Mouse (Mus musculus) midbrain, embryonic 15.5 days (tissue): ENCODE results near the gene Ppm1n. TPM values are rescaled to one million over a fixed set of nuclear protein-coding genes. Genes with fewer than 3 reads are reported as not detected.

ENCODE experiments used
- ATAC-seq: fragments of 200-750 bp; cut with Nextera tagmentation; replicated peaks from 2 replicates; pipeline ENCODE4 v1.8.0; 2017; ENCODE audit warnings: moderate TSS enrichment
- H3K27ac ChIP-seq: fragments of 300-500 bp; sonication (generic); 2 replicates; pipeline ENCODE4 v1.5.1; 2015; ENCODE audit warnings: mild to moderate bottlenecking, inconsistent platforms
- H3K27me3 ChIP-seq: fragments of 300-500 bp; sonication (generic); replicated peaks from 2 replicates; pipeline ENCODE4 v1.6.1; 2015; ENCODE audit warnings: inconsistent platforms
- H3K36me3 ChIP-seq: fragments of 300-500 bp; sonication (generic); replicated peaks from 2 replicates; pipeline ENCODE4 v1.6.1; 2015; ENCODE audit warnings: inconsistent platforms
- H3K4me1 ChIP-seq: fragments of 300-500 bp; sonication (generic); 2 replicates; pipeline ENCODE4 v1.6.1; 2015; ENCODE audit warnings: inconsistent platforms
- H3K4me2 ChIP-seq: fragments of 300-500 bp; sonication (generic); 2 replicates; pipeline ENCODE4 v1.6.1; 2015; ENCODE audit warnings: inconsistent platforms, mild to moderate bottlenecking, moderate library complexity
- H3K4me3 ChIP-seq: fragments of 300-500 bp; sonication (generic); 2 replicates; pipeline ENCODE4 v1.5.1; 2015; ENCODE audit warnings: mild to moderate bottlenecking, inconsistent platforms
- H3K9ac ChIP-seq: fragments of 300-500 bp; sonication (generic); 2 replicates; pipeline ENCODE4 v1.6.1; 2015; ENCODE audit warnings: mild to moderate bottlenecking, inconsistent platforms
- H3K9me3 ChIP-seq: fragments of 300-500 bp; sonication (generic); 2 replicates; pipeline ENCODE4 v1.6.1; 2016; ENCODE audit warnings: inconsistent platforms
- WGBS: fragments of 180-500 bp; shearing (Covaris S2); methylation state at CpG from one replicate; pipeline ENCODE4 v1.1.7; 2015; ENCODE audit warnings: mixed read lengths; 5-methylcytosine and 5-hydroxymethylcytosine counted together
- polyA plus RNA-seq: library from polyadenylated mRNA; unstranded; fragments of >200 nt; fragmentation: Nextera tagmentation; extraction: Ambion mirVana; gene quantifications from 2 replicates; pipeline ENCODE4 v1.2.1, GENCODE M21; 2015

The Ppm1n gene
- polyA plus RNA-seq, 1 experiment from 2014 or later: 1.7 TPM

DNA sequence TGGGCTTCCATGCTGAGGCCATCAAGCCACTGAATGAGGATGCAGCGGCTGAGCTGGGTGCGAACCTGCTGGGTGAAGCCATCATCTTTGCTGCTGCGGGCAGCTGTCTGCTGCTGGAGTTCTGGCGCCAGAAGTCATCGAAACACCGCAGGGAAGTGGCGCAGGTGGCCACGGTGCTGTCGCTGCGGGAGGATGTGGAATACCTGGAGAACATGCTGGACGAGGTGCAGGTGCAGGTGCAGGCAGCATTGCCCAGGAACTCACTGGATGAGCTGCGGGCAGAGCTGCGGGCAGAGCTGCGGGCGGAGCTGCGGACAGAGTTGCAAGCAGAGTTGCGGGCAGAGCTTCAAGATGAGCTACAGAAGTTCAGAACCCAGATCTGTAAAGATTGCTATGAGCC is 24.5 kb downstream of the Ppm1n start:
- 84% methylated on average over 17 of the region's 17 CpGs for WGBS
- Histone ChIP-seq H3K36me3 (peaks cover 22% of the 10 kb centered on the region; the same call in 1 of the 2 replicates), H3K9ac (no peak overlapping the region), H3K4me1 (no peaks in the 10 kb centered on the region), H3K4me3 (no peak overlapping the region), H3K27ac (no peak overlapping the region), H3K27me3 (no peaks in the 10 kb centered on the region), H3K4me2 (no peak overlapping the region), H3K9me3 (no peaks in the 10 kb centered on the region)
- ATAC-seq: no peak

DNA sequence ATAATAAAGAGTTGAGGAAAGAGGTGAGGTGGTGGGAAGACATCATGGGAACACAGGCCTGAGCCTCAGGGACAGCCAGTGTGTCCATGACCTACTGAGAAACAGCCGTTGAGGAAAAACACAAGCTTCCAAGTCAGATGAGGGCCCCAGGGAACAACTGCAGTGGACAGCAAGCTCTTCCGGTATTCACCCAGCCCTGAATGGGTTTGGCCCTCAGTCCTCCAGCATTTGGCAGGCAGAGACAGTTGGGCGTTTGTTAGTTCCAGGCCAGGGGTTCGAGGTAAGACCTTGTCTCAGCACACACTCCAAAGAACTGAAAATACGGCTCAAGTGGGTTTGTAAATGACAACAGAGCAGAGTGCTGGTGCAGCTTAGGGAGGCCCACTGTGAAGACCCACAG is 26.4 kb downstream of the Ppm1n start:
- no peaks in the 10 kb centered on the region for H3K4me1 ChIP-seq
- H3K27ac ChIP-seq: no peak overlapping the region
- no peak for ATAC-seq
- no peak overlapping the region for H3K4me2 ChIP-seq
- H3K9ac ChIP-seq: no peak overlapping the region
- no peaks in the 10 kb centered on the region for H3K27me3 ChIP-seq
- 70% methylated on average over 5 of the region's 5 CpGs for WGBS
- H3K9me3 ChIP-seq: no peaks in the 10 kb centered on the region
- H3K36me3 ChIP-seq: peaks cover 10% of the 10 kb centered on the region; the same call in 1 of the 2 replicates
- H3K4me3 ChIP-seq: no peak overlapping the region

DNA sequence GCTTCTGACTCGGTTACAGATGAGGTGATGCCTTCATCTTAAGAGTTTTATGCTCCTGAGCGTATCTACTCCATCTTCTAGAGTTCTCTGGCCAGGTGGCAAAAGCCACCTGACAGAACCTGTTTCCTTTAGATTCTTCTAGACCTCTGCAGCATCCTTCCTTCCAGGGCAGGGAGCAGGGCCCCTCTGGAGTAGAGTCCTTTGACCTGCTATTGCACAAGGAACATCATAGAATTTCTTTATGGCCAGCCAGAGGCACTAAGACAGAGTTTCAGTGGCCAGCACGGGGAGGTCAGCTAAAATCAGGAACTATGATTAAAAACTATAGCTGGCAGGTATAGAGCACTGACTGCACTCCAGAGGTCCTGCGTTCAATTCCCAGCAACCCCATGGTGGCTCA is 27.8 kb downstream of the Ppm1n start:
- H3K4me3 ChIP-seq: no peak overlapping the region
- H3K27ac ChIP-seq: no peak overlapping the region
- WGBS: 85% methylated on average over 4 of the region's 4 CpGs

DNA sequence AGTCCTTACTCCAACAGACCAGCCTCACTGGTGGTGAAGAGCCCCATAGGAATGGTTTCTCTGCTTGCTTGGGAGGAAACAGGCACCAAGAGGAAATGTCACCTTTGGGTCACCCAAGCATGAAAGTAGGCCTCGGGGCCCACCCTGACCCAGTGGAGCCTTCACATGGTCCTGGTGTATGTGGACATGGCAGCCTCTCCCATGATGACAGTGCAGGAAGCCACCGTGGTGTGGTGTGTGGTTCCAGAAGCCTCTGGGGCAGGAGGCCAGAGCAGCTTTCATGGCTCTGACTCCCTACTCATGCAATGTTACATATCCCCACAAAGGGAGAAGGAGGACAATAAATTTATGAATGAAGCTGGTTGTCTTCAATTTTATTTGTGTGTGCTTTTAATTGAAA is 32.4 kb downstream of the Ppm1n start:
- 95% methylated on average over 2 of the region's 2 CpGs for WGBS

More for the DNA sequence above, 27.8 kb downstream of the Ppm1n start:
- H3K9ac ChIP-seq: no peak overlapping the region
- H3K36me3 ChIP-seq: 0 out of 2 replicates have a peak, but pooled peaks cover 5% of the 10 kb centered on the region
- H3K27me3 ChIP-seq: no peaks in the 10 kb centered on the region
- no peaks in the 10 kb centered on the region for H3K9me3 ChIP-seq
- H3K4me1 ChIP-seq: no peaks in the 10 kb centered on the region
- ATAC-seq: no peak
- H3K4me2 ChIP-seq: no peak overlapping the region

DNA sequence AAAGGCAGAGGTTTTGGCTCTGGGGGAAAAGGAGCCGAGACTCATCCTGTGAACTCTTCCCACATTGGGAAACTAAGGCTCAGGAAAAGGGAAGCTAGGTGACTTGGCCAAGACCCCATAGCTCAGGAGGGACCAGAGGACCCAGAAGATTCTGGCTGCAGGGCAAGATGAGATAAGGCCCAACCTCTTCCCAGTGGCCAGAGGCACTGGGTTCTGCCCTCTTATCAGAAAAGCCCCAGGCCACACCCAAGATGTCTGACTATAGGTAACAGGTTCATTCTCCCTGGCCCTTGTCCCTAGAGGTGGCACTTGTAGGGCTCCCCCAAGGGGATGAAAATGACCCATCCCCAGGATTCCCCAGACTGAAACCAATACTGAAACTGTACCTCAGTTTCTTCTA is 33.0 kb downstream of the Ppm1n start:
- 97% methylated on average over 1 of the region's 1 CpGs for WGBS
- Histone ChIP-seq H3K9me3 (no peaks in the 10 kb centered on the region), H3K9ac (no peak overlapping the region), H3K4me1 (no peaks in the 10 kb centered on the region), H3K27ac (no peak overlapping the region), H3K27me3 (no peaks in the 10 kb centered on the region), H3K36me3 (peaks cover 5% of the 10 kb centered on the region; the same call in 1 of the 2 replicates), H3K4me2 (no peak overlapping the region), H3K4me3 (no peak overlapping the region)
- ATAC-seq: no peak

More for the DNA sequence above, 32.4 kb downstream of the Ppm1n start:
- Histone ChIP-seq H3K36me3 (peaks cover 5% of the 10 kb centered on the region; the same call in 1 of the 2 replicates), H3K4me1 (no peaks in the 10 kb centered on the region), H3K9me3 (no peaks in the 10 kb centered on the region), H3K9ac (no peak overlapping the region), H3K27ac (no peak overlapping the region), H3K4me2 (no peak overlapping the region), H3K4me3 (no peak overlapping the region), H3K27me3 (no peaks in the 10 kb centered on the region)
- no peak for ATAC-seq

DNA sequence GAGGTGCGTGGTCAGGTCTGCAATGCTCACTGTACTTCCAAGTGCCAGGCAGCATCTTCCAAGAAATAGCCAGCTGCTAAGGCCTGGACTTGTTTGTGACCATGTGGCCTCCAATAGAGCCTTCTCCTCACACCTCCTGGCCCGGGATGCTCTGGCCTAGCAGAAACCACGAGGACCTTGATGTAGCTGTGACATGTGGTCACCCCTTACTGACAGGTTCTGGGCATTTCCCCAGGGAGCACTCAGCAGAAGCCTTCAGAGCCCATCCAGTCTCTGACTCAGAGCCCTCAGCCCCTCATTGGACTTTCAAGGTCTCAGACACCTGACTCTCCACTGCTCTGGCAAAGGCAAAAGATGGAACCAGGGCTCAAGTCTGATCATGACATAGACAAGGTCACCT is 34.8 kb downstream of the Ppm1n start:
- peaks cover 5% of the 10 kb centered on the region; the same call in 1 of the 2 replicates for H3K36me3 ChIP-seq
- no peak for ATAC-seq
- H3K27me3 ChIP-seq: no peaks in the 10 kb centered on the region
- no peak overlapping the region for H3K4me3 ChIP-seq
- H3K4me2 ChIP-seq: no peak overlapping the region
- H3K9me3 ChIP-seq: no peaks in the 10 kb centered on the region
- no peak overlapping the region for H3K9ac ChIP-seq
- H3K27ac ChIP-seq: no peak overlapping the region
- 96% methylated on average over 3 of the region's 3 CpGs for WGBS
- no peaks in the 10 kb centered on the region for H3K4me1 ChIP-seq

DNA sequence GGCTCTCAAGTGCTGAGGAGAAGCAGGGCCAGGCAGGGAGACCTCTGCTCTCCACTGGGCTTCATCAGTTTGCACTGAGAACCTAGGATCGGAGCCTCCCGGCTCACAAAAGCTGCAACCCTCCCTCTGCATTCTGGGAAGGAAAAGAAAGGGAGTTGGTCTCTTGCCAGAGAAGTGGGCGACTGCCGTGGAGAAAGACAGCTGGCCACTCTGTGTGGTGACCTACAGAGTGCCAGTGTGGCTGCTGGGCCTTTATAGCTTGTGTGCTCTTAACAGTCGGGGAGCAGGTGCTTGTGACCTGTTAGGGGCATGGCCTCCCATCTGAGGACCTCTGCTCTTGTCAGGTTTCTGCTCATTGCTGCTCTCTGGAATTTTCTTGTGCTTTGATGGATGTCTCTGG is 36.0 kb downstream of the Ppm1n start:
- H3K4me3 ChIP-seq: no peak overlapping the region
- no peaks in the 10 kb centered on the region for H3K27me3 ChIP-seq
- peaks cover 5% of the 10 kb centered on the region; the same call in 1 of the 2 replicates for H3K36me3 ChIP-seq
- WGBS: 78% methylated on average over 5 of the region's 5 CpGs
- H3K9me3 ChIP-seq: no peaks in the 10 kb centered on the region
- no peaks in the 10 kb centered on the region for H3K4me1 ChIP-seq
- no peak for ATAC-seq
- no peak overlapping the region for H3K4me2 ChIP-seq
- H3K27ac ChIP-seq: no peak overlapping the region
- no peak overlapping the region for H3K9ac ChIP-seq

DNA sequence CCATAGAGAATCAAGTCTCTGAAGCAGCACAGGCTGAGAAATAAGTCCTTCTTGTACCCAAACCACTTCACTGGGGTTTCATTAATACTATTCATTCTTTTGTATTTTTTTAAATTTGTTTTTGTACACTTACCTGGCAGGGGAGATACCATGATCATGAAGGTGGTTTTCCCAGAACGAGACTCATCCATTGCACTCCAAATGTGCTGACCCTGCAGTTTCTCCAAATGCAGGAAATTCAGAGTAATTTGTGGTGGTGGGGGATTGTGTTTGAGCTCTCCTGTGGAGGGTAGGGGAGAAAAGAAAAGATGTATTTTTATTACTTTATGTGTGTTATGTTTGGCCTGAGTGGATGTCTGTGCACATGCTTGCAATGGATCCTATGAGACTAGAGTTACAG is 37.9 kb downstream of the Ppm1n start:
- 91% methylated on average over 1 of the region's 1 CpGs for WGBS
- H3K9ac ChIP-seq: no peak overlapping the region
- no peaks in the 10 kb centered on the region for H3K27me3 ChIP-seq
- ATAC-seq: no peak
- H3K4me2 ChIP-seq: no peak overlapping the region
- no peaks in the 10 kb centered on the region; the same call in 1 of the 2 replicates for H3K36me3 ChIP-seq
- H3K4me1 ChIP-seq: no peaks in the 10 kb centered on the region
- H3K9me3 ChIP-seq: no peaks in the 10 kb centered on the region
- H3K4me3 ChIP-seq: no peak overlapping the region
- H3K27ac ChIP-seq: no peak overlapping the region

DNA sequence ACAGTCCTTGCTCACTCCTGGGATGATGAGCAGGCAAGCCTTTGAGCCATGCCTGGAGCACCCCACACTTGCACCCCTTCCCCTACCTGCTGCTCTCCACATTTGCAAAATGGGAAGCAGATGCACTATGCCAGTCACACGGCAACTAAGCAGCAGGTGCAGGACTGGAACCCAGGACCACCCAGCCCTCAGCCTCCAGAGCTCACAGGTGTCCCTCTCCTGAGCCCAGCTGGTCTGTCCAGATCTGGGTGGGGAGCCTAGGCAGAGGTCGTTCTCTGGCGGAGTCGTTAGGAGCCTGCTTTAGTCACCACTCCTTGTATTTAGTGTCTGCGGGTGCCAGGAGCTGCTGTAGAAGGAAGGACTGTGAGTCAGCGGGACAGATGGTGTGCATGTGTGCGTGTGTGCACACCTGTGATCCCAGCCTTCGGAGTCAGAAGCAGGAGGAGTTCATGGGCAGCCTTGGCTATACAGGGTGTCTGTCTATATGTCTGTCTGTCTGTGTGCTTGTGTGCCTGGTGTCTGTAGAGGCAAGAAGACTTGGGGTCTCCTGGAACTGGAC is 38.9 kb downstream of the Ppm1n start:
- 94% methylated on average over 8 of the region's 8 CpGs for WGBS
- H3K27me3 ChIP-seq: no peaks in the 10 kb centered on the region
- no peak overlapping the region for H3K4me2 ChIP-seq
- no peak overlapping the region for H3K27ac ChIP-seq
- H3K9me3 ChIP-seq: no peaks in the 10 kb centered on the region
- ATAC-seq: no peak
- no peak overlapping the region for H3K9ac ChIP-seq
- H3K4me3 ChIP-seq: no peak overlapping the region
- no peaks in the 10 kb centered on the region for H3K4me1 ChIP-seq
- H3K36me3 ChIP-seq: no peaks in the 10 kb centered on the region; the same call in 1 of the 2 replicates

DNA sequence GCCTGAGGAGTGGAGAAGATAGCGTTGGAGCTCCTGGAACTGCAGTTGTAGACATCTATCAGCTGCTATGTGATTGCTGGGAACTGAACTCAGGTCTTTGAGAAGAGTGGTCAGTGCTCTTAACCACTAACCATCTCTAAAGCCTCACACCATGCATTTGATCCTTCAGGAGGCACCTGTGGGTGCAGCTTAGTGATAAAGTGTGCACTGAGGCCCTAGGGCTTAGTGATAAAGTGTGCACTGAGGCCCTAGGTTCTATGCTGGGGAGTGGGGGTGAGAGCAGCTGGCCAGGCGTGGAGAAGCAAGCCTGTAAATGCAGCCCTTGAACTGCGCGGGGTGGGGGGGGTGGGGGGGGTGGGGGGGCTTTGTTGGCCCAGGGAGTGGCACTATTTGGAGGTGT is 39.9 kb downstream of the Ppm1n start:
- Histone ChIP-seq H3K9ac (no peak overlapping the region), H3K4me3 (no peak overlapping the region), H3K4me2 (no peak overlapping the region), H3K9me3 (no peaks in the 10 kb centered on the region), H3K4me1 (no peaks in the 10 kb centered on the region), H3K27ac (no peak overlapping the region), H3K27me3 (no peaks in the 10 kb centered on the region), H3K36me3 (no peaks in the 10 kb centered on the region)
- 87% methylated on average over 2 of the region's 4 CpGs for WGBS
- no peak for ATAC-seq

DNA sequence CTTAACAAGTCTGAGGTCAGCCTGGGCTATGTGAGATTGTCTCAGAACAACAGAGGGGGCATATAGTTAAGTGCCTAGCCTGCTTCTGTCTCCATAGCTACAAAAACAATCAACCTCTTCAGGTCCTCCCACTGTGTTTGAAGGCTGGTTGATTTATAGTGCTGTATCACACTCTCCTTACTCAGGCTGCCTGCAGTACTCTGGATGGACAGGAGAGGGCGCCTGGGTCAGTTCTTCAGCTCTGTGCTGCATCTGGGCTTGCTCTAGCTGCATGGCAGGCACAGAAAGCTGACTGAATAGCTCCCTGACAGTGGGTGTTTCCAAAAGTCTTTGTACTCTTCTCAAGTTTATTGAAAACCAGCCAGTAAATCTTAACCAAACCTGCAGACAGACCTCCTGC is 40.4 kb downstream of the Ppm1n start:
- H3K9ac ChIP-seq: no peak overlapping the region
- no peak overlapping the region for H3K4me3 ChIP-seq
- ATAC-seq: peak; percentile 90
- H3K27me3 ChIP-seq: no peaks in the 10 kb centered on the region
- no peaks in the 10 kb centered on the region for H3K9me3 ChIP-seq
- H3K4me1 ChIP-seq: no peaks in the 10 kb centered on the region
- no peaks in the 10 kb centered on the region for H3K36me3 ChIP-seq
- WGBS: 0% methylated on average over 1 of the region's 1 CpGs
- no peak overlapping the region for H3K4me2 ChIP-seq
- no peak overlapping the region for H3K27ac ChIP-seq

DNA sequence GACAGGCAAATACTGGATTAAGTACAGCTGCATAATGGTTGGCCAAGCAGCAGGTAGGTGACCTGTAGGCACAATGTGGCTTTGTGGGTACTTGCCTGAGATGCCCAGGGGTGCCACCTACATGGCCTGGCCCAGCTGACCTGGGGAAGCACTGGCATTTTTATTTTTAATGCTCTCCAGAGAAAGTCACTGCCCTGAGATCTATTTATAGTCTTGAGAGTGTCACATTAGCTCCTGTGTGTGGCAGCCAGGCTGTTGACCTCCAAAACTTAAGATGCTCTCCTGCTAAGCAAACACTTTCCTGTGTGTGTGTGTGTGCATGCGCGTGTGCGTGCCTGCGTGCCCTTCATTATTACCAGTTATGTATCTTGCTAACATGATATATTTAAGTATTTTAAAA is 41.5 kb downstream of the Ppm1n start:
- WGBS: 92% methylated on average over 4 of the region's 4 CpGs
- Histone ChIP-seq H3K36me3 (no peaks in the 10 kb centered on the region), H3K27ac (no peak overlapping the region), H3K27me3 (no peaks in the 10 kb centered on the region), H3K4me2 (no peak overlapping the region), H3K9me3 (no peaks in the 10 kb centered on the region), H3K4me3 (no peak overlapping the region), H3K4me1 (no peaks in the 10 kb centered on the region), H3K9ac (no peak overlapping the region)
- ATAC-seq: no peak

DNA sequence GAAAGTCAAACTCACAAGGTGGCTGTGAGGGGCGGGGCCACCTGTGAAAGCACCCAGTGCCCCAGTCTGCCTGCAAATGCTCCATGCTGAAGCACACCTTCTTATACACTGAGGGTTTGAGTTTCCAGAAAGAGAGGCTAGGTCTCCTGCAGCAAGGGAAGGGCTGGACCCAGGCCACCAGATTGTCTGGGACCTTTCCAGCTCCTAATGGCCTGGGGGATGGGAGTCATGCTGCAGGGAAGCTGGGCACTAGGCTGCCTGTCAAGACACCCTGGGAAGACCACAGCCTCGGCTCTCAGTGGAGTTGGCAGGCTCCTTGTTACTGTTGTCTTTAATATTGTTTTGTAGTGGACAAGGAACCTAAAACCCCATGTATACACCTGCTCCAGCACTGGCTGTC is 43.5 kb downstream of the Ppm1n start:
- no peak overlapping the region for H3K4me3 ChIP-seq
- no peaks in the 10 kb centered on the region for H3K4me1 ChIP-seq
- H3K9me3 ChIP-seq: no peaks in the 10 kb centered on the region
- H3K9ac ChIP-seq: no peak overlapping the region
- no peak overlapping the region for H3K4me2 ChIP-seq
- no peaks in the 10 kb centered on the region for H3K27me3 ChIP-seq
- no peak for ATAC-seq
- H3K36me3 ChIP-seq: no peaks in the 10 kb centered on the region
- H3K27ac ChIP-seq: no peak overlapping the region
- 76% methylated on average over 2 of the region's 2 CpGs for WGBS
